Mouse (Mus musculus) heart, embryonic 10.5 days (tissue): ENCODE data around the gene Taf6l. TPM values are rescaled to one million over a fixed set of nuclear protein-coding genes. Genes with fewer than 3 reads are reported as not detected.

Source experiments
- DNase-seq: peaks from one replicate; pipeline ENCODE4 v3.0.0-alpha.2; 2017; ENCODE audit warnings: low spot score
- H3K27ac ChIP-seq: fragments of 300-500 bp; sonication (generic); 2 replicates; pipeline ENCODE4 v1.5.1; 2016; ENCODE audit warnings: mild to moderate bottlenecking
- H3K27me3 ChIP-seq: fragments of 300-500 bp; sonication (generic); 2 replicates; pipeline ENCODE4 v1.6.1; 2016; ENCODE audit warnings: mild to moderate bottlenecking; ENCODE audit not compliant: poor library complexity, insufficient read depth, severe bottlenecking
- H3K36me3 ChIP-seq: fragments of 300-500 bp; sonication (generic); 2 replicates; pipeline ENCODE4 v1.6.1; 2016; ENCODE audit warnings: mild to moderate bottlenecking, moderate library complexity
- H3K4me1 ChIP-seq: fragments of 300-500 bp; sonication (generic); 2 replicates; pipeline ENCODE4 v1.6.1; 2016; ENCODE audit warnings: mild to moderate bottlenecking
- H3K4me3 ChIP-seq: fragments of 300-500 bp; sonication (generic); 2 replicates; pipeline ENCODE4 v1.5.1; 2016; ENCODE audit warnings: mild to moderate bottlenecking, moderate library complexity
- H3K9me3 ChIP-seq: fragments of 300-500 bp; sonication (generic); 2 replicates; pipeline ENCODE4 v1.6.1; 2016; ENCODE audit warnings: mild to moderate bottlenecking, moderate library complexity
- WGBS: fragments of 180-500 bp; shearing (Covaris S2); methylation state at CpG from one replicate; pipeline ENCODE4 v1.1.7; 2016; 5-methylcytosine and 5-hydroxymethylcytosine counted together
- polyA plus RNA-seq: library from polyadenylated mRNA; unstranded; fragments of >200 nt; fragmentation: Nextera tagmentation; extraction: Ambion mirVana; gene quantifications from 2 replicates; pipeline ENCODE4 v1.2.1, GENCODE M21; 2016

Gene Taf6l
- polyA plus RNA-seq, 1 experiment from 2014 or later: 36.1 TPM

DNA sequence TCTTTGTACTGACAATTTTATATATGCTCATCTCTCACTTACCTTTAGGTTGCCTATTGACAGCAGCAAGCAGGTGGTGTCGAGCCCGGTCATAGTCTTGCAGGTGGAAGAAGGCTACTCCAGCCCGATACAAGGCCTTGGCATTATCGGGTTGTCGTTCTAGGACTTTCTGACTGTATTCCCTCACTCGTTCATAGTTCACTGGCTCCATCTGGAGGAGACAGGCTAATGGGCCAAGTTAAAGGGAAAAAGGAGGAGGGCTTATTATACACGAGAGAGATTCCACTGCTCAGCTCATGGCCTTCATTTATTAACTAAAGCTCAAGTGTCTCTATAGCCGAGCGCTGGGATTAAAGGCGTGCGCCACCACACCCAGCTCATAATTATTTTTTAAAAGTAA is 29.6 kb upstream of the Taf6l start:
- Histone ChIP-seq H3K4me1 (peaks cover 17% of the 10 kb centered on the region), H3K36me3 (peaks cover 56% of the 10 kb centered on the region), H3K27me3 (no peaks in the 10 kb centered on the region), H3K4me3 (no peak overlapping the region), H3K27ac (no peak overlapping the region), H3K9me3 (no peaks in the 10 kb centered on the region)
- no peak for DNase-seq
- 85% methylated on average over 11 of the region's 11 CpGs for WGBS

- 91% methylated on average over 5 of the region's 5 CpGs for WGBS
- H3K36me3 ChIP-seq: peaks cover 71% of the 10 kb centered on the region
Observed at GRCm38 (mm10) chr19:8806810-8807209, 20.6 kb upstream of the Taf6l start.

DNA sequence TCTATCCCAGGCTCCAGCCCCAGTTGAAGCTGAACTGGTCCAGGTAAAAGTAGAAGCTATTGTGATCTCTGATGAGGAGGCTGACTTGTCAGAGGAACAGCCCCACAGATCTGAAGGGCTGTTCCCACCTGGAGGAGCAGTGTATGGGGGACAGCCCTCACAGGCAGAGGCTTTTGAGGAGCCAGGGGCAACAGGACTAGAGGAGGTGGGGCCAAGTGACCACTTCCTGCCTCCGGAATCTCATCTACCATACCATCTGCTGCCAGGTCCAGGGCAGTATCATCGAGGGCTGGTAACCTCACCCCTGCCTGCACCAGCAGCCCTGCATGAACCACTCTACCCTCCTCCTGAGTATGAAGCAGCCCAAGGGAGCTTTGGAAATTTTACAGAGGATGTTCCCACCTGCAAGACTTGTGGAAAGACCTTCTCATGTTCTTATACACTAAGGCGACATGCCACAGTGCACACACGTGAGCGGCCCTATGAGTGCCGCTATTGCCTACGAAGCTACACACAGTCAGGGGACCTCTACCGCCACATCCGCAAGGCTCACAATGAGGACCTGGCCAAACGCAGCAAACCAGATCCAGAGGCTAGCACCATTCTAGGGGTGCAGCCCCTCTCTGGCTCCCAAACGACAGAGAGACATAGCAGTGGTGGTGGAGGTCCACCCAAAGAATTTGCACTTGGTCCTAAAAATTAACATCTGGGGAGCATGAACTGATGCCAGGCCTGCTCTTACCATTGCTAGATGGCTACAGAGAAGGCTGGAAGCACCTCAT is 17.9 kb upstream of the Taf6l start:
- 86% methylated on average over 11 of the region's 11 CpGs for WGBS
- H3K36me3 ChIP-seq: peaks cover 47% of the 10 kb centered on the region

More at GRCm38 (mm10) chr19:8806810-8807209, 20.6 kb upstream of the Taf6l start:
- H3K4me1 ChIP-seq: peaks cover 11% of the 10 kb centered on the region
- no peaks in the 10 kb centered on the region for H3K27me3 ChIP-seq
- H3K4me3 ChIP-seq: no peak overlapping the region
- H3K9me3 ChIP-seq: no peaks in the 10 kb centered on the region
- DNase-seq: no peak
- H3K27ac ChIP-seq: no peak overlapping the region

GRCm38 (mm10) chr19:8803204-8803780 is 17.1 kb upstream of the Taf6l start:
- no peaks in the 10 kb centered on the region for H3K27me3 ChIP-seq
- peaks cover 40% of the 10 kb centered on the region for H3K36me3 ChIP-seq
- H3K4me1 ChIP-seq: peaks cover 14% of the 10 kb centered on the region
- WGBS: 92% methylated on average over 9 of the region's 9 CpGs
- H3K9me3 ChIP-seq: no peaks in the 10 kb centered on the region
- H3K27ac ChIP-seq: peak overlapping the region; percentile 86
- peak overlapping the region; percentile 64 for H3K4me3 ChIP-seq
- no peak for DNase-seq

More for the DNA sequence above, 17.9 kb upstream of the Taf6l start:
- H3K27ac ChIP-seq: no peak overlapping the region
- no peak for DNase-seq
- H3K9me3 ChIP-seq: no peaks in the 10 kb centered on the region
- no peaks in the 10 kb centered on the region for H3K27me3 ChIP-seq
- peaks cover 14% of the 10 kb centered on the region for H3K4me1 ChIP-seq
- H3K4me3 ChIP-seq: no peak overlapping the region

DNA sequence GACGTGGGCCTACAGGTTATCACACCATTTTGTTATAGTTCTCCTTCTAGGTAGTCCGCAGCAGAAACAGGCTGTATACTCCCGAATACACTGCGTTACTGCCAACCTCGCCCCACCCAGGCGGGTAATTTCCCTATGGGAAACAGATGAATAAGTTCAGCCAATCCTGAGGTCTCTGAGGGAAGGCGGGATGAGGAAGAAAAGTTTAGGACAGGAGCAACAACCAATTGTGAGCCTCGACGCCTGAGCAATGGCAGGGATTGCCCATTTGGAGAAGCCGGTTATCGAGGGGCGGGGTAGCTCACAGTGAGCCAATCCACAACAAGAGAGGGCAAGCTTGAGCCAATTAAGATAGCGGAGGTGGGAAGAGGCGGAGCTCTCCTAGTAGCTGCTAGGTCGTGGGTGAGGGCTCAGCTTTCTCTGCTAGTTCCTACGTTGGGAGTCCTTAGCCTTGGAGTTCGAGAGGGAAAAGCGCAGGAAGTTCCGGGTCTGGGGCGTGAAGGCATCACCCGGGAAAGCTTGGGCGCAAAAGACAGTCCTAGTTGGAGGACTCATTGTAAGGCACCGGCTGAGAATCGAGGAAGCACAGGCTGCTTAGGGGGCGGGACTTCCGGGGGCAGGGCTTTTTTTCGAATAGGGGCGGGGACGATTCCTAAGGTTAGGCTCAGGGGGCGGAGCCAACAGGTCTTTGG is 16.1 kb upstream of the Taf6l start, which contains the start of gene Zbtb3:
Zbtb3 (plus strand) TSS at position 426 of the 692 bp plus-strand sequence.
- Histone ChIP-seq H3K36me3 (peaks cover 30% of the 10 kb centered on the region), H3K27me3 (no peaks in the 10 kb centered on the region), H3K4me3 (peak within 1 kb of the TSS; percentile 64), H3K4me1 (peaks cover 19% of the 10 kb centered on the region), H3K27ac (peak within 1 kb of the TSS; percentile 86), H3K9me3 (no peaks in the 10 kb centered on the region)
- under 1% methylated on average over 30 of the region's 30 CpGs for WGBS
- DNase-seq: peak; percentile 100

DNA sequence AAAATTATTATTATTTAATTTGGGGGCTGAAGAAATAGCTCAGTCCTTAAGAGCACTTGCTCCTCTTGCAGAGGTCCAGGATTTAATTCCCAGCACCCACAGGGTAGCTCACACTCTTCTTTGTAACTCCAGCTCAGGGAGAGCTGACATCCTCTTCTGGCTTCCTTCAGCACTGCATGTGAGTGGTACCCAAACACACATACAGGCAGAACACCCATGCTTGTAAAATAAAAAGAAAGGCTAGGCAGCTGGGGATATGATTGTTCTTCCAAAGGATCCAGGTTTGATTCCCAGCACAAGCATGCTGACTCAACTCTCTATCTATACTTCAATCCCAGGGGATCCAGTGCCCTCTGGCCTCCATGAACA is 12.7 kb upstream of the Taf6l start:
- no peak for DNase-seq
- H3K36me3 ChIP-seq: peaks cover 25% of the 10 kb centered on the region
- H3K27ac ChIP-seq: no peak overlapping the region; the same call in 1 of the 2 replicates
- no peak overlapping the region for H3K4me3 ChIP-seq
- H3K27me3 ChIP-seq: no peaks in the 10 kb centered on the region
- H3K4me1 ChIP-seq: peaks cover 21% of the 10 kb centered on the region
- H3K9me3 ChIP-seq: no peaks in the 10 kb centered on the region

DNA sequence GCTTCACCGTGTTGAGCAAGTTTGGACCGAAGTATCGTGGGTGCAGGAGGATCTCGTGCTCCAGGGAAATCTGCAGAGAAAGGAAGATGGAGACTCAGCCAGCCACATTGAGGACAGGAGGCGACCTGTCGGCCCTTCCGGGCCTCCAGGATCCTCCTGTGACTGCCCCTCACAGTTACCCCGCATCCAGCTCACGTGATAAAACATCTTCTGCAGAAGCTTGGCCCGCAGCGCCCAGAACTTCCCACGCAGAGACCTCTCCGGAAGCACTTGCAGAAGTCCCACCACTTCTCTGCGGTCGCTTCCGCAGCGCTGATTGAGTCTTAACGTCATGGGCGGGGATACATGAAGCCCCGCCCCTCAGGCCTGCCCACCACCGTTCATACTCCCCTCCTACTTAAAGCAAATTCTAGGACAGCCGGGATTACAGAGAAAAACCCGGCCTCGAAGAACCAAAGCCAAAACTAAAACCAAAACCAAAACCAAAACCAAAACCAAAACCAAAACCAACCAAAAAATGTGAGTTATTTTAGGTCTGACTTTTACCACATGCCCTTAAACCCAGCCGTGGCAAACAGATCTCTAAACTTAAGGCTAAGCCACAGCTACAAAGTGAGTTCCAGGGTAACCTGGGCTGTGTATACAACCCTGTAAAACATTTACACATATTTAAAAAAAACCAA is 12.2 kb upstream of the Taf6l start, which contains the start of gene Polr2g:
Polr2g (minus strand) TSS at position 314 of the 683 bp plus-strand sequence.
- Histone ChIP-seq H3K27me3 (no peaks in the 10 kb centered on the region), H3K4me3 (peak within 1 kb of the TSS; percentile 71), H3K9me3 (no peaks in the 10 kb centered on the region), H3K27ac (peak within 1 kb of the TSS; percentile 86), H3K36me3 (peaks cover 28% of the 10 kb centered on the region), H3K4me1 (peaks cover 19% of the 10 kb centered on the region)
- peak; percentile 95 for DNase-seq
- WGBS: 2% methylated on average over 25 of the region's 25 CpGs

GRCm38 (mm10) chr19:8790171-8790570 is 4.0 kb upstream of the Taf6l start:
- Histone ChIP-seq H3K4me3 (no peak overlapping the region), H3K27ac (no peak overlapping the region), H3K27me3 (no peaks in the 10 kb centered on the region), H3K9me3 (no peaks in the 10 kb centered on the region), H3K4me1 (peaks cover 9% of the 10 kb centered on the region; the same call in 1 of the 2 replicates), H3K36me3 (peaks cover 34% of the 10 kb centered on the region)
- 82% methylated on average over 7 of the region's 7 CpGs for WGBS
- DNase-seq: no peak

GRCm38 (mm10) chr19:8789171-8789570 is 3.0 kb upstream of the Taf6l start:
- no peaks in the 10 kb centered on the region for H3K27me3 ChIP-seq
- WGBS: 67% methylated on average over 1 of the region's 1 CpGs
- H3K4me1 ChIP-seq: peaks cover 11% of the 10 kb centered on the region; the same call in 1 of the 2 replicates
- no peak for DNase-seq
- H3K27ac ChIP-seq: no peak overlapping the region
- peaks cover 27% of the 10 kb centered on the region for H3K36me3 ChIP-seq
- no peak overlapping the region for H3K4me3 ChIP-seq
- H3K9me3 ChIP-seq: no peaks in the 10 kb centered on the region

DNA sequence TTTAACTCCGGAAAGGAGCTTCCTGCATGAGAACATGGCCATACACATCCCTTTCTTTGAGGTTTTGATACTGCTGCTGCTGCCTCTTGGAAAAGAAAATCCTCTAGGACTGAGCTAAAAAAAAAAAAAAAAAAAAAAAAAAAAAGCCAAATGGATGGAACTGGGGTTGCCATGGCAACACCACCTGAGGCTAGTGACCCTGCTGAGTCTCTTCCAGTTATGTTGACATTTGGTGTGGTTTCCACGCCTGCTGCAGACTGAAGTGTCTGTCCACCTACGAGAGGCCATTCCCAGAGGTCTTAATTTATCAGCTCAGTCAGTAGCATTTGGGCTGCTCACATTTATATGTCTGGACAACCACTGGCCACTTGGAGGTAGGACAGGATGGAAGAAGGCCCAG is 2.3 kb upstream of the Taf6l start:
- Histone ChIP-seq H3K4me3 (no peak overlapping the region), H3K4me1 (peaks cover 11% of the 10 kb centered on the region; the same call in 1 of the 2 replicates), H3K36me3 (peaks cover 26% of the 10 kb centered on the region), H3K9me3 (no peaks in the 10 kb centered on the region), H3K27ac (no peak overlapping the region), H3K27me3 (no peaks in the 10 kb centered on the region)
- 27% methylated on average over 3 of the region's 3 CpGs for WGBS
- no peak for DNase-seq

DNA sequence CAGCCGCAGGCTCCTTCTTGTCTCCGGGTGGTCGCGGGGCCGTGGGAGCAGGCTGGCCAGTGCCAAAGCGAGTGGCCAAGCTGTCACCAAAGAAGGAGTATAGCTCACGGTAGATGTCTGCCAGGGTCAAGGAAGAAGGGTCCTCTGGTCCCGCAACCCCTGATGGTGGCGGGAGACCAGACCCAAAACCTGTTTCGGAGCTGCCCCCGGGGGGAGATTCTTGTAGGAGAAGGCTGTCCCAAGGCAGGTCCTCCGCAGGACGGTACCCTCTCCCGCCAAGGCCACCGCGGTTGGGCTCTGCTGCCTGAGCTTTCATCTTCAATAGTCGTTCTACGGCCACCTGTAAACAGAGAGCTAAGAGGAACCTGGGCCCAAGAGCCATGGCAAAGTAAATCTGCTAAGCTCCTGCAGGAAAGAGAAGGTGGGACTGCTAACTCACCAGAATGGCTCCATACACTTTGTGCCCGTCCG is 11.2 kb downstream of the Taf6l start:
- WGBS: 5% methylated on average over 20 of the region's 20 CpGs
- Histone ChIP-seq H3K27me3 (no peaks in the 10 kb centered on the region), H3K4me3 (peak overlapping the region; percentile 88), H3K36me3 (peaks cover 44% of the 10 kb centered on the region), H3K27ac (peak overlapping the region; percentile 96), H3K4me1 (peaks cover 35% of the 10 kb centered on the region), H3K9me3 (no peaks in the 10 kb centered on the region)
- DNase-seq: no peak

- Histone ChIP-seq H3K4me3 (peak within 1 kb of the TSS; percentile 88), H3K9me3 (no peaks in the 10 kb centered on the region), H3K4me1 (peaks cover 35% of the 10 kb centered on the region), H3K27me3 (no peaks in the 10 kb centered on the region), H3K27ac (peak within 1 kb of the TSS; percentile 96), H3K36me3 (peaks cover 45% of the 10 kb centered on the region)
- WGBS: under 1% methylated on average over 68 of the region's 68 CpGs
- DNase-seq: peak; percentile 98
Observed at GRCm38 (mm10) chr19:8774086-8774835, 12.0 kb downstream of the Taf6l start, which contains the start of gene Tmem179b. TSS of gene Tmem179b (minus strand) at chr19:8774467.
